Mouse (Mus musculus): ENCODE results near the gene Gps2. TPM values are rescaled to one million over a fixed set of nuclear protein-coding genes. Genes with fewer than 3 reads are reported as not detected.
A peak's percentile ranks its signal among the peaks of the same experiment; 100 is the strongest.

Gps2 gene
- total and polyA plus RNA-seq, 3 experiments, result 25.0 to 73.6 (median 29.4) TPM

DNA sequence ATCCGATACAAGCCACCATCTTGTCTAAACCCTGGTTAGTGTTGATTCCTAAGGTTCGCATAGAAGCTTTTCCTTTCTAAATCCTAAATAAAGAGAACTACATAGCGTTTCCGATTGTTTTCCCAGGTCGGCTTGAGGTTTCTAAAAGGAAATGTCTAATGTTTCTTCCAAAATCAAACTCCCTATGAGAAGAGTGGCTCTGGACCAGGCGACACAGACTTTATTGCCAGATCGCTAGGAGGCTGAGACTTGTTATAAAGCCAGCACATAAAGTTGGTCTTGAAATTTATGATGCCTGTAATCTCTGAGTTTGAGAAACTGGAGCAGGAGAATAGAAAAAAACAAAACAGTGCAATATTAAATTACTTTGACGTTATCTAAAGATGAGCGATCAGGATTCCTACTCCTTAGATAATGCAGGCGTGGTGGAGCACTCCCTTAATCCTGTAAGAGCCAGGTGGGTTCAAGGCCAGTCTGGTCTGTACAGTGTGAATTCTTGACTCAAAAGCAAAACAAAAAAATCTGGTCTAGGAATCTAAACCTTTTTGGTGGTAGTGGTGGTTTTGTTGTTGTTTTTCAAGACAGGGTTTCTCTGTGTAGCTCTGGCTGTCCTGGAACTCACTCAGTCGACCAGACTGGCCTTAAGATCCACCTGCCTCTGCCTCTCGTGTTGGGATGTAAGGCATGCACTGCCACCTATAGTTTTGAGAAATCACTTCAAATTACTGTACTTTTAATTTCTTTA is 8.5 kb downstream of the Gps2 start:
- H3K4me1 ChIP-seq (ENCODE audit: control insufficient read depth in 1 of 2, insufficient read depth in 2 of 2), result peaks cover 10 to 33% of the 10 kb centered on the region in 2 experiments
- H3K27me3 ChIP-seq (replicated peaks), result no peaks in the 10 kb centered on the region
- peak overlapping the region; percentile 47 to 95 (median 73) for H3K4me3 ChIP-seq (replicated peaks in 1 of 3; ENCODE audit: low read depth in 2 of 3, low read length in 2 of 3, poor library complexity in 1 of 3)
- TF ChIP-seq RAD21 (IDR thresholded peaks at IDR 0.05; ENCODE audit: low read depth, low read length) (peak; percentile 60), SIN3A (IDR thresholded peaks at IDR 0.05; ENCODE audit: low read length) (peak; percentile 18; the same call in 1 of the 2 replicates), SMC3 (IDR thresholded peaks at IDR 0.05; ENCODE audit: low read depth, low read length) (0 out of 2 replicates have a peak, but pooled peaks have one; percentile 14), UBTF (IDR thresholded peaks at IDR 0.05; ENCODE audit: low read depth, low read length) (0 out of 2 replicates have a peak, but pooled peaks have one; percentile 1), MAZ (IDR thresholded peaks at IDR 0.05; ENCODE audit: low read depth, low read length) (no peak), ELF1 (IDR thresholded peaks at IDR 0.05; ENCODE audit: low read depth, low read length) (no peak), ZMIZ1 (IDR thresholded peaks at IDR 0.05; ENCODE audit: low read depth, low read length) (0 out of 2 replicates have a peak, but pooled peaks have one; percentile 12), IRF4 (IDR thresholded peaks at IDR 0.05; ENCODE audit: low read depth, low read length) (no peak; the same call in 1 of the 2 replicates), CHD1 (IDR thresholded peaks at IDR 0.05; ENCODE audit: low read depth, low read length) (peak; percentile 77; the same call in 1 of the 2 replicates), USF1 (IDR thresholded peaks at IDR 0.05; ENCODE audit: low read depth, low read length) (no peak), KAT2A (IDR thresholded peaks at IDR 0.05; ENCODE audit: insufficient replicate concordance, low read length) (no peak), NRF1 (IDR thresholded peaks at IDR 0.05; ENCODE audit: low read depth, low read length) (no peak), CHD2 (IDR thresholded peaks at IDR 0.05; ENCODE audit: low read length) (0 out of 2 replicates have a peak, but pooled peaks have one; percentile 50), MAFK (IDR thresholded peaks at IDR 0.05; ENCODE audit: insufficient replicate concordance, low read length) (0 out of 2 replicates have a peak, but pooled peaks have one; percentile 49), JUND (conservative IDR thresholded peaks at IDR 0.05; ENCODE audit: low read depth, low read length) (peak; percentile 29; the same call in 1 of the 2 replicates), CTCF (conservative IDR thresholded peaks at IDR 0.05 in 1 of 2, IDR thresholded peaks at IDR 0.05 in 1 of 2; ENCODE audit: low read depth in 2 of 2, low read length in 2 of 2) (peak; percentile 5 to 63; a peak in 2 of 4 replicates), POLR2AphosphoS2 (IDR thresholded peaks at IDR 0.05; ENCODE audit: low read depth, low read length) (no peak; the same call in 1 of the 2 replicates), JUN (IDR thresholded peaks at IDR 0.05; ENCODE audit: insufficient read depth, low read depth, low read length) (no peak)
- in situ Hi-C loops (cut with MboI; ENCODE audit: low pct_ligation_motif_present, low pct_unique_long_range_greater_than_20kb, low sequenced_read_pairs) (no loop called here), dilution Hi-C loops (cut with MboI; ENCODE audit: extremely low pct_ligation_motif_present, extremely low pct_unique_long_range_greater_than_20kb, low sequenced_read_pairs) (no loop called here)
- peaks cover 38% of the 10 kb centered on the region for H3K79me2 ChIP-seq (replicated peaks; ENCODE audit: control insufficient read depth, extremely low read depth, insufficient read depth, poor library complexity, severe bottlenecking)
- DNase-seq (ENCODE audit: extremely low read depth), result peak; percentile 61
- H3K4me2 ChIP-seq (ENCODE audit: insufficient read depth, low read depth, poor library complexity, severe bottlenecking), result peak overlapping the region; percentile 94
- H3K9me3 ChIP-seq (replicated peaks; ENCODE audit: low read length), result no peaks in the 10 kb centered on the region
- H3K27ac ChIP-seq (ENCODE audit: insufficient read depth, low read depth), result peak overlapping the region; percentile 94
- peaks cover 19 to 24% of the 10 kb centered on the region in 2 experiments for H3K36me3 ChIP-seq (replicated peaks in 1 of 2; ENCODE audit: control insufficient read depth in 1 of 2, insufficient read depth in 1 of 2, low read length in 1 of 2)
- peak overlapping the region; percentile 88 for H3K9ac ChIP-seq (ENCODE audit: insufficient read depth, low read depth)

DNA sequence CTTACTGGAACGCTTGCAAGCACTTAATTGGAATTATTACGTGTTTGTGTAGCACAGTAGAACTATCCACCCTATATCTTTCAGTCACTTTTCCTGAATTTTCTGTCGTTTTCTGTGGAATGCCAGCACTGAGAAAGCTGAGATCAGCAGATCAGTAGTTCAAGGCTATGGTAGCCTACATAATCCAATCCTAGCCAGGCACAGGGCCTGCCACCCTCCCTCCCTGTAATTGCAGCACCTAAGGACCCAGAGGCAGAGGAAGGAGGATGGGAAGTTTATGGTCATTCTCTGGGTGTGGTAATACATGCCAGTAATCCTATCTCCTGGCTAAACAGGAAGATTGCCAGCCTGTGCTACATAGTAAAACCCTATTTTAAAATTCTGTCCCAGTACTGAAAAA is 9.1 kb downstream of the Gps2 start:
- H3K79me2 ChIP-seq (replicated peaks; ENCODE audit: control insufficient read depth, extremely low read depth, insufficient read depth, poor library complexity, severe bottlenecking), result peaks cover 32% of the 10 kb centered on the region
- dilution Hi-C loops (cut with MboI; ENCODE audit: extremely low pct_ligation_motif_present, extremely low pct_unique_long_range_greater_than_20kb, low sequenced_read_pairs) (no loop called here), in situ Hi-C loops (cut with MboI; ENCODE audit: low pct_ligation_motif_present, low pct_unique_long_range_greater_than_20kb, low sequenced_read_pairs) (no loop called here)
- H3K27me3 ChIP-seq (replicated peaks), result no peaks in the 10 kb centered on the region
- no peaks in the 10 kb centered on the region for H3K9me3 ChIP-seq (replicated peaks; ENCODE audit: low read length)
- H3K4me2 ChIP-seq (ENCODE audit: insufficient read depth, low read depth, poor library complexity, severe bottlenecking), result peak overlapping the region; percentile 63
- H3K36me3 ChIP-seq (replicated peaks in 1 of 2; ENCODE audit: control insufficient read depth in 1 of 2, insufficient read depth in 1 of 2, low read length in 1 of 2), result peaks cover 13 to 18% of the 10 kb centered on the region in 2 experiments
- peak overlapping the region; percentile 88 for H3K9ac ChIP-seq (ENCODE audit: insufficient read depth, low read depth)
- TF ChIP-seq MYC (IDR thresholded peaks at IDR 0.05; ENCODE audit: low read depth, low read length), result no peak
- peak; percentile 74; the same call in 1 of the 2 replicates for TF ChIP-seq MAFK (IDR thresholded peaks at IDR 0.05; ENCODE audit: insufficient replicate concordance, low read length)
- H3K4me3 ChIP-seq (replicated peaks in 1 of 3; ENCODE audit: low read depth in 2 of 3, low read length in 2 of 3, poor library complexity in 1 of 3), result peak overlapping the region in 2 of 3 experiments; percentile 47 to 95
- DNase-seq (ENCODE audit: extremely low read depth), result no peak
- H3K4me1 ChIP-seq (ENCODE audit: control insufficient read depth in 1 of 2, insufficient read depth in 2 of 2), result peaks cover 7 to 27% of the 10 kb centered on the region in 2 experiments
- no peak overlapping the region for H3K27ac ChIP-seq (ENCODE audit: insufficient read depth, low read depth)
